Mouse (Mus musculus): ENCODE results near the gene Pfkp.

Gene Pfkp

DNA sequence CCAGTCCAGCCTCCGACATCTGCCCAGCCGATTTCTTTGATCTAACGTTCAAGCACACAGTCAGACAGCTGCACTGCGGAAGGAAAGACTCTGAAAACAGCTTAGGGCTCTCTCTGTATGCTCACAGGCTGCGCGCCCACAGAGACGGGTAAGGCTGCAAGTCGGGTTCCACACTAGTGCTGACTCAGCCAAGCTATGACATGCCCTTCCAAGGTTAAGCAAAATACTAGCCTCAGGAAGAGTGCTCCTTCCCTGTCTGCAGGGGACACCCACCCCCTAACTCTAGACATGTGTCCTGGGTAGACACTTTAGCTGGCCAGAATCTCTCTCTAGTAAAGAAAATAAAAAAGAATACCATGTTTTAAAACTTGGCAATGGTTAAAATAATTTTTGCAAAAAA, 48.0 kb downstream of the Pfkp start:
- DNase-seq: no peak

DNA sequence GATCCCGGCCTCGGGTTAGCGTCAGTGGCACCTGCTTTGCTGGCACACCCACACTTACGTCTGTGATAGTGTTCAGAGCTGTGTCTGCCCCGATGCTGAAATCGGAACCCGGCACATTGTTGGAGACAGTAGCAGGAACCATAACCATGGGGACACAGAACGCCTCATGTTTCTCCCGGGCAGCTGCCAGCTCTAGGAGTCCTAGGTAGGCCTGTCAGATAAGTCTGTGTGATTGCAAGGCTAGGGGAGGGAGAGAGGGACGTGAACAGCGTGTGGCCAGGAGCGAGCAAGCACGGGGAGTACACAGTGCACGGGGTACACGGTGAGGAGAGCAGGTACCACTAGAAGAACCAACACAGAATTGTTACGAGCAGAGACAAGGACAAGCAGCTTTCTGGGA, 50.8 kb downstream of the Pfkp start:
- no peak for DNase-seq

DNA sequence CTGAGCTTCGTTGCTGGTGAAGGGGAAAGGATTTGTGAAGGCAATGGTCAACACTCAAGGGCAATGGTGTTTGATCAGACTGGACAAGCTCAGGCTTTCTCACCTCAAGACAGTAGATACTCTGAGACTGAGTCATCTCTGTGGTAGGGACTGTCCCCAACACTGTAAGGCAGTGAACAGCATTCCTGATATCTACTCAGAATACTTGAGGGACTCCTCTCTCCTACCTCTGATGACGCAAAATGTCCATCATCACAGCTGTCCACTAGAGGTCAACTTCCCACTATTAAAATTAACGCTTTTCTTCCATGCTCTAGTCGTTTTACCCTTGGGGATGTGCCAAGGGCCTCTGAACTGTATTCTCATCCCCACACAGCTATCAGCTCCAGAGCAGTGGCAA, 53.2 kb downstream of the Pfkp start:
- no peak for DNase-seq

DNA sequence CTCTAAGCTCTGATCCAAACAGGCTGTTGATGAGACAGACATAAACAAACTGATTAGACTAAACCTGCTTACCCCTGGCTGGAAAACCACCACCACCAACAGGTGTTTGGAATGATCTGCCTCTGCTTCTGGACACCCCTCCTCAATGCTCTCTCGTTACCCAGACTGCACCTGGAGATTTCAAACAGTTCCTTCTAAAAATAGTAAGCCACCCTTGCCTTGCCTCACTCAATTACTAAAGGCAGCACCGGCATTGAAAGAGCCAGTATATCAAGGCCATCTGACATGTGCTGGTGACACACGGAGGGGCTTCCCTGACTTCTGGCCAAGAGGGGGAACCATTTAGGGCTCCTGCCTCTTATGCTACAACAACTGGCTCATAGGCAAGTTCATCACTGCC, 57.7 kb downstream of the Pfkp start:
- DNase-seq: no peak

DNA sequence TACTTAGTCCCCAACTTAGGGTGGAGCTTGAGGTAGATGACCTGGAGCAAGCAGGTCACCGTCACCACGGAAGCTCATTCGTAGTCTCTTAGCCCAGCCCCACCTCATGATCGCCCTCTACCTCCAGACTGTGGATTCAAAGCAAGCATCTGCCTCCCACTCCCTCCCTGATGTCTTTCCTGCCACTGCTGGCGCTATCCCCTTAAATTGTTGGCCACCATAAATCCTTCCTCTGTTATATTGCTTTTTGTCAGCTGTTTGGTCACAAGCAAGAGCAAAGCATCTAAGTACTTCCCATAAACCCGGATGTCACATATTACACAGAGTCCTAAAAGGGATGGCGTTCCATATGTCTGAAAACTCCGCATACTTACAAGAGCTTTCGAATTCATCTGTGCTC, 62.6 kb downstream of the Pfkp start:
- DNase-seq: no peak

DNA sequence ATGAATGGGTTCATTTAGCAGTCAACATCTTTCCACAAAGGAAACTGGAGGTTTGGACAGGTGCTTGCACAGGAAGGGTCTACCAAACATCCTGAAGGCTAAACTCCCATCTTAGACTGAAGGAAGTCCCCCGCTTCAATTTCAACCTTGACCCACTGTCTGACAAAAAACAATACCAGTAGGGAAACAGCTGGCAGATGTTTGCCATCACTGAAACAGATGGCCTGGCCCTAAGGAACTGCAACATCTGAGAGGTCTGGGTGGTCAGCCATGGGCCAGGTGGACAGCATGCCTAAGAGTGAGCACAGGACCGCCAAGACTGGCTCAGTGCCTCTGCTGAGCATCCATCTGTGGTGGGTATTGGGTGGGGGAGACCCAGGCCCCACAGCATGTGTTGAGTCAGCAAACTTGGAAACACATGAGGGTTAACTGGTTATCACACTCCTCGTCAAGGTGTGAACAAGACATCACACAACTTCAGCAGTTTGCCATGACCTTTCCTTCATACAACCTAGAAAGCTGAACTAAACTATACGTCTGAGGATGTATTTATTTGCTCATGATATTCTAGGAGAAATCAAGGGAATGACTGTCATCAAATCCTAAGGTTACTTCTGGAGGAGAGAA, 65.0 kb downstream of the Pfkp start:
- DNase-seq: no peak

DNA sequence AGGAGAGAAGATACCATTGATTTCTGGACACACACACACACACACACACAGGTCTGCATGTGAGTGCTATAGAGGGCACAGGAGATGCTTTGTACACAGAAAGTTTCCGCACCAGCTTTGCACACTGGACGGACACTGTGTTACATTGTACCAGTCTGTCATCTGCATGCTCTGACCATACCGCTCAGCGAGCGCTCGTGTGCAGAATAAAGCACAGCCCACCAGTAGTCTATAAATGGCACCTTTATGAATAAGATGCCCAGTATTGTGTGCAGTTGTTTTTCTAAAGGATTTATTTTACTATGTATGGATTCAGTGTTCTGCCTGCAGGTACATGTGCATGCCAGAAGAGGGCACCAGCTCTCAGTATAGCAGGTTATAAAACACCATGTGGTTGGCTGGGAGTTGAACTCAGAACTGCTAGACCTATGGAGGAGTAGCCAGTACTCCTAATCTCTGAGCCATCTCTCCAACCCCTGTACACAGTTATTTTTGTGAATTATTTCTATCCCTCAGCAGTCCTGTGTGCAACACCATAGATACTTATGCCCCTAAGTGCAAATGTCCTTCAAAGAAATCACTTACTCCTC, 72.6 kb downstream of the Pfkp start:
- DNase-seq: no peak

DNA sequence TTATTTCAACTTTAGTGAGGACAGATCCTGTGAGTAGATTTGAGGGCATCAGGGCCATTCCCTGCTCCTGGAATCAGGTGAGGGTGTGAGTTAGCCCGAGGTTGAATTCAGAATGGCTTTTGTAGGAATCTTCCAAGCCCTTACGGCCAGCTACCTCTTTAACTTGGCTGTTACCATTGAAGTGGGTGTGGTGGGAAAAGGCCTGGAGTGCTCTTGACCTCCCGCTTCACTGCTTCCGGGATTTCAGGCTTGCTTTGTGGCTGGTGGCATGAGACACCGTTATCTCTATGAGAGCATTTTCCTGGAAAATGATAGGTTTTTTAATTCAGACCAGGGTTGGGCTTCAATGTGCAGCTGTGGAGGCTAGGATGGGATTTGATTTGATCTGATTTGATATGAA, 83.0 kb downstream of the Pfkp start:
- no peak for DNase-seq

DNA sequence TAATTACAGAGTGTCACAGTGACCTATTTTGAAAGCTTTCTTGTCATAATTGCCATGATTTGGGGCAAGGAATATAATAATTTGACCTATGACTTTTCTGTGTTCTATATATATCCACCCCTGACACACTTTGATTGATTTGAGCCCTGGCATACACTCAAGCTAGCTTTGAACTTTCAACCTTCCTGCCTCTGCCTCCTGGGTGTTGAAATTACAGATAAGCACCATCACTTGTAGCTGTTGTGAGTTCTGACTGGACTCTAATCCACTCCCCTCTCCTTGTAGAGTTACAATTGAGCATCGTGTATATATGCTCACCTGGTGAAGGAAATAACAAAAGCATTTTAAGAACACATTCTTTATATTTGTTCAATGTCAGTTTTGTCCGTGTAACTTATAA, 86.2 kb downstream of the Pfkp start:
- DNase-seq: no peak

DNA sequence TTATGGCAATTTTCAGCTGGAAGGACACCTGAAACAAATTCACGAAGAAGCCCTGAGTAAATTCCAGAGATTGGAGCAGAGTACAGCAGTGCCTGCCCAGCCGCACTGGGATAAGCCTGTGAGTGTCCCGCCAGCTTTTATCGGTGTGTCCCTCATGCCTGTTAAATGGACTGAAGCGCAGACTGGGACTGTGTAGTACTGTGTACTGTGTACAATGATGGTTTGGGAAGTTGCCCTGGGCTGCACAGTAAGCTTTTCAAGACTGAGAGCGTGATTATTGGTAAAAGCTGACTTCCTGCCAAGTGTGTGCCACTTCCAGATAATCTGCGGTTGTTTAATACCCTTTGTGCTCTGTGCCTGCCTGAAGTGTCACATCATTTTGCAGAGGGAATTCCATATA, 90.8 kb downstream of the Pfkp start:
- DNase-seq: no peak

DNA sequence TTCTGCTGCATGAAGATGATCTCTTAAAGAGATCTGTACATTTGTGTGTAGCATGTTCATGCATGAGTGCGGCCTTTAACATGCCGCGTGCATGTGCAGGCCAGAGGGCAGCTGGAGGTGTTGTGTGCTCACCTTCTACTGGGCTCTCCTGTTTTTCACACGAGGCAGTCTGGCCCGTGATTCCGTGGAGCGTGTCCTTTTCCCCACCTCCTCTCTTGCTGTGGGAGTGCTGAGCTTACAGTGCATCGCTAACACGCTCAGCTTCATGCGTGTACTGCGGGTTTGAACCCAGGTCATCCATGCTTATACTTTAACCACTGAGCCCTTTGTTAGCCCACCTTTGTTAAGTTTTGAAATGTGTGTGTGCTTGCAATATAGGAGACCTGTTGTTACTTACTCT, 92.9 kb downstream of the Pfkp start:
- DNase-seq: no peak

DNA sequence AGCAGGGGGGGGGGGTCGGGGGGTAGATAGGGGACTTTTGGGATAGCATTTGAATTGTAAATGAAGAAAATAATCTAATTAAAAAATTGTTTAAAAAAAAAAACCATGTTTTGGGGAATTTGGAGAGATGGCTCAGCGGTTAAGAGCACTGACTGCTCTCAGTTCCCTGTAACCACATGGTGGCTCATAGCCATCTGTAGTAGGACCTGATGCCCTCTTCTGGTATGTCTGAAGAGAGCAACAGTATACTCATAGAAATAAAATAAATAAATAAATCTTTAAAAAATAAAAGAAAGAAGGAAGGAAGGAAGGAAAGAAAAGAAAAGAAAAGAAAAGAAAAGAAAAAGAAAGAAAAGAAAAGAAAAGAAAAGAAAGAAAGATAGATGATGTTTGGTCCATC, 94.9 kb downstream of the Pfkp start:
- no peak for DNase-seq

DNA sequence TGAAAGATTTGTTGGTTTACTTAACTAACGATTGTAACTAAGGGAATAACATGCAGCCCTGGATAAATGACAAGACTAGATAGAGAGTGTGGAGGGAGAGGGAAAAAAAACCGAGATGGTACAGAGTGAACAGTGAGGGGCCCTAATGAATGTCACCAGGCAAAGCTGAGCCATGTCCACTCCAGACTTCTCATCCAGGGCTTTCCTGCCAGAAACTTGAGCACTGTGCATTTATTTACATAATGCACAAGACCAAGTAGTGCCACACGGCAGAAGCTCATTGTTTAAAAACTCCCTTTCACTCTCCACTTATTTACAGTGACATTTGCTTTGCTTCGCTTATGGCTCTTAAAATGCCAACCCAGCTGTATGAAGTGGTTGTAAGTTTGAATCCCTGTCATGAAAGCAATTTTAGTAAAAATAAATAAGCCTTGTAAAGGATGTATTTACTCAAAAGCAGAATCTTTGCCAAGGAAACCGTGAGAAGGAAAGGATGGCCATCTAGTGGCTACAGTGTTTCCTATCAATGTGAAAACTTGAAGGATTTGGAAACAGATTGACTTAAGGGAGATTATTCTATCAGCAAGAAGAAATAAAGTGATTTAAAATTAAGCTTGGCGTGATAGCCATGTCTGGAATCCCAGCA, 113.2 kb downstream of the Pfkp start:
- no peak for DNase-seq

DNA sequence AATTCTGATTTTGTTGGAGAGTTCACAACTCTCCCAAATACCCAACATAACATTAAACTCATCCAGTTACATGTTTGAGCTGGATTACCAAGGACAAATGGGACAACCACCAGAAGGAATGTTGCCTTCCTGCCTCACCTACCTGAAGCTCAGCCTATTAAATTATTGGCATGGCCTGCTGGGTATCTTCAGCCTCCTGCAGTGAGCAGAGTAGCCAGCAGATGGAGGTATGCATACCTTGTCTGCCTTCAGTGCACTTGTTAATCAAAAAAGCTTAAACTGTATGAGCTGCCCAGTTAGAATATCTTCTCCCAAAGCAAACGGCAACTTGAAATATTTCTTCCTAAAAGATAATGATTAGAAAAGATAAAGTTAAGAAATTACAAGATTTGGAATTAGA, 115.9 kb downstream of the Pfkp start:
- no peak for DNase-seq

Measured in right cerebral cortex, postnatal 4 days (tissue).